Mouse (Mus musculus) inflammation-experienced regulatory T-cells, adult 6 months (primary cell): ENCODE data around the gene Prr29. TPM values are rescaled to one million over a fixed set of nuclear protein-coding genes. Genes with fewer than 3 reads are reported as not detected.

Experiments
- ATAC-seq: one replicate; pipeline ENCODE4 v1.8.0; 2017
- polyA plus RNA-seq, 3 experiments: library from polyadenylated mRNA; unstranded; fragments of 100-300 nt; shearing (Covaris generic); gene quantifications; one replicate each; pipeline ENCODE4 v1.2.1; 2017

Prr29 gene
- polyA plus RNA-seq, 3 experiments from 2014 or later: 0.87 to 2.5 (median 2.3) TPM

DNA sequence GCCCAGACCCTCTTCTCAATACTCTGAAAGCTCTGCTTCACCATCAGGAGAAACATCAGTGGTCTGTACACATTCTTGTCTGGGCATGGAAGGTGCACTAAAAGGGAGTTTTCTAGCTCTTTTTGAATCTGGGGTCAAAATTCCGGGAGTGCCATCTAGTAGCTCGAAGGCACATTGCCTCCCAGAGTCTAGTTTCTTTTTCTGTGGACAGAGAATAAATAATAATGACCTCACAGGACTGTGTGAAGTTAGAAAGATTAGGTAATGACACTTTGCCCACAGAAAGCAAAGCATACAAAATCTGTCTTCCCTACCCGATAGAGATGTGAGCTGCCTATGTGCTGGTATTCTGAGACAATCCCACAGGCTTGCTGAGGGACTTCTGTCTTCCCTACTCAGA, 45.2 kb downstream of the Prr29 start:
- ATAC-seq: no peak

DNA sequence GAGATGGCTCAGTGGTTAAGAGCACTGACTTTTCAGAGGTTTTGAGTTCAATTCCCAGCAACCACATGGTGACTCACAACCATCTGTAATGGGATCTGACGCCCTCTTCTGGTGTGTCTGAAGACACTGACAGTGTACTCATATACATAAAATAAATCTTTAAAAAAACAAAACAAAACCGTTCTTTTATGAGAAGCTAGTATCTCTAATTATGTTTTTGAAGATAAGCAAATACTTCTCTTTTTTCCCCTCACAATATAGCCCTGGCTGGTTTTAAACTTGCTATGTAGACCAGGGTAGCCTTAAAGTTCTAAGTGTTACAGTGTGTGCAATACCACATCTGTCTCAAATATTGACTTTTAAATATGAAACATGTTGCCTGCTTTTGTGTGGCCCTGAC, 45.9 kb downstream of the Prr29 start:
- no peak for ATAC-seq

DNA sequence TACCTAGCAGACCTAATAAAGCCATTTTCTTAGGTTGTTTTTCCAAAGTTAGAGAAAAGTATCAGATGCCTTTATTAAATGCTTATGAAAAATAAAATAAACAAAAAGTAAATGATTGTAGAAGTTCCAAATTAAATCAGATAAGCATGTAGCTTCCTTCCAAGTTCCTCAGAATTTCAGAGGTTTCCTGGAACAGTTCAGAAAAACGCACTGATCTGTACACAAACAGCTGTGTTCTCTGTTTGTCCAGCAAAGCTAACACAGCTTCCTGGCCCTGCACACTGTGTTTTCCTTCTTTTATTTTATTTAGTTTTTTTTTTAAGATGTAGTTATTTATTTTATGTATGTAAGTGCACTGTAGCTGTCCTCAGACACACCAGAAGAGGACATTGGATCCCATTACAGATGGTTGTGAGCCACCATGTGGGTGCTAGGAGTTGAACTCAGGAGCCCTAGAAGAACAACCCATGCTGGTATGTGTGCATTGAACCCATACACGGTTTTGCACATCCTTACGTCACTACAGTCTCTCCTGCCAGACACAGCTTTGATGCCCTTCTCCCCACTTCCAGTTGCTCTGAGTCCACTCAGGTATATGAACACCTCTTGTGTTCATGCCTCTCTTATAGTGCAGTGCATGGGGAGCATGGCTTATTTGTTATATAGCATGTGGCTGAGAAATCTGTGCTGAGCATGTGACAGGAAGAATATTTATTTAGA, 47.5 kb downstream of the Prr29 start:
- ATAC-seq: no peak

GRCm38 (mm10) chr11:106416331-106416730, 51.1 kb downstream of the Prr29 start:
- peak; percentile 28 for ATAC-seq

DNA sequence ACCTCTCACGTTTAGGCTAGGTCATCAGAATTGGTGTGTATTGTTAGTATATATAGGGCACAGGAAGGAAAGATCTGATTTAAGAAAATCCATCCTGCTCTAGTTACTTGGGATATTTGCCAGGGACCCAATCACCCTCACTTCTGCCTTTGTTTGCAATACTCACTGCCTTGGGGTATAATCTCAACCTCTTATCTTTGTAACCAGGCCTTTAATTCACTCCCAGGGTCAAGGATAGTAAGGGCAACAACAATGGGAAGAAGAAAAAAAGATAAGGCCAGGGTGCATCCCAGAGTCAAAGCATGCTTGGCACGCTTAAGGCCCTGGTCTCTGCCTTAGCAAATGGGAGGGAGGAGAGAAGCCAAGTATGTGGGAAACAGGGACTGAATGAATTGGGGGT, 52.6 kb downstream of the Prr29 start:
- no peak for ATAC-seq

DNA sequence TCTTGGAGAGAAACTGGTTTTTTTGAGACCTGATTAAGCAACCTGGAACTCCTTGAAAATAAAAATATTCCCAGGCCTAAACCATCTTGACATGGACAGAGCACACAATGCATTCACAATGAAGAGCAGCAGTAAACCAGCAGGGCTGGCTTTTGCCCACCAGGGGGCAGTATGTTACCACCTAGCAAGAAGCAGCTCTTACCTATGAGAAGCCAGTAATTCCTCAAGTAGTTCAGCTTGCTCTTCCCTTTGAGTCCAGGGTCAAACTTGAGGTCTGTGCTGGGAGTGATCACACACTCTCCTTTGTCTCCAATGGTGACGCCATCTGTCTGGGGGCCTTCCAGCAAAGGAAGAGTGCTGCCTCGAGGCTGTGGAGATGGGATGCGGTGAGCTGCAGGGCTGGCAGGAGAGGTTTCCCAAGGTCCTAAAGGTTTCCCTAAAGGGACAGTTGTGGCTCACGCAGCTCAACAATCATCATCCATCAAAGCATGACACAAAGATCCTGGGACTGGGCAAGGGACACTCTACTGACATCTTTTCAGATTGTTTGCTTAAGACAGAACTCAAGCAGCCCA, 53.4 kb downstream of the Prr29 start:
- peak; percentile 73 for ATAC-seq

- no peak for ATAC-seq
Observed at GRCm38 (mm10) chr11:106419262-106420102, 54.2 kb downstream of the Prr29 start.

DNA sequence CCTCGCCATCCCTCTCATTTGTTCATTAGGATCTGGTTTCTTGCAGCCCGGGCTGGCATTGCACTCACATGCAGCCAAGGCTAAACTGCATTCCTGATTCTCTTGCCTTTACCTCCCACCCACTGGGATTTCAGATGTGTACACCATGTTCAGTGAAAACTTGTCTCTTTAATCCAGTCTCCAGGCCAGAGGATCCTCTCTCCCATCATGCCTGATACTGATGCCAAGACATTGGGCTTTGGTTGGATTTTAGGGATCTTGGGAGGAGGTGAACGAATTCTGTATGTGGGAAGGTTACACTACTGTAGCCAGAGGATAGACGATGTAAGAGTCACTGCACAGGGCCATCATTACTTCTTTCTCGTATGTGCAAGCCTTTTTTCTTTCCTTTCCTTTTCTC, 59.9 kb downstream of the Prr29 start:
- ATAC-seq: no peak

- no peak for ATAC-seq
Observed at GRCm38 (mm10) chr11:106426447-106426846, 61.2 kb downstream of the Prr29 start.

Other genes starting within 250 kb of the Prr29 start
- gene Gm10840, start 204.6 kb upstream of the Prr29 start, polyA plus RNA-seq: not detected
- gene Limd2, start 204.6 kb upstream of the Prr29 start, polyA plus RNA-seq: 100 to 1,000 TPM; 535 to 666 (median 652) TPM
- gene Strada, start 163.3 kb upstream of the Prr29 start, polyA plus RNA-seq: 10 to 100 TPM; 28.1 to 45.4 (median 37.4) TPM
- gene Ccdc47, start 149.1 kb upstream of the Prr29 start, polyA plus RNA-seq: 10 to 100 TPM; 77.0 to 93.9 (median 77.0) TPM
- gene Ddx42, start 148.5 kb upstream of the Prr29 start, polyA plus RNA-seq: 10 to 100 TPM; 55.6 to 92.5 (median 83.3) TPM
- 10 to 100 TPM; 31.7 to 66.8 (median 55.9) TPM for gene Ftsj3, start 109.4 kb upstream of the Prr29 start, polyA plus RNA-seq
- gene Psmc5, start 109.3 kb upstream of the Prr29 start, polyA plus RNA-seq: 100 to 1,000 TPM; 145 to 157 (median 154) TPM
- 10 to 100 TPM; 16.2 to 24.9 (median 23.1) TPM for gene Smarcd2, start 92.5 kb upstream of the Prr29 start, polyA plus RNA-seq
- under 1 TPM in 2 of 3 experiments, not detected in 1; 0.09 to 0.14 TPM for gene Tcam1, start 88.8 kb upstream of the Prr29 start, polyA plus RNA-seq
- not detected for gene Gh, start 63.6 kb upstream of the Prr29 start, polyA plus RNA-seq
- gene Cd79b, start 50.7 kb upstream of the Prr29 start, polyA plus RNA-seq: 10 to 100 TPM; 29.4 to 76.0 (median 49.1) TPM
- gene Scn4a, start 12.2 kb upstream of the Prr29 start, polyA plus RNA-seq: under 1 TPM in 1 of 3 experiments, not detected in 2; 0.08 TPM
- 100 to 1,000 TPM in 2 of 3 experiments, 10 to 100 TPM in 1; 91.8 to 131 (median 125) TPM for gene Icam2, start 22.6 kb downstream of the Prr29 start, polyA plus RNA-seq
- 1 to 10 TPM; 1.4 to 1.8 (median 1.6) TPM for gene Ern1, start 122.4 kb downstream of the Prr29 start, polyA plus RNA-seq
- 10 to 100 TPM; 19.4 to 24.0 (median 23.4) TPM for gene Tex2, start 248.0 kb downstream of the Prr29 start, polyA plus RNA-seq